Mouse (Mus musculus) megakaryocyte, embryonic 14.5 days (primary cell): ENCODE results near the gene Hist1h4d.
"Not testable (repeated sequence)": the region's sequence is repeated elsewhere in the genome, so short reads cannot be mapped to it uniquely, and the experiment has no call there.

Source experiments
- FLI1 ChIP-seq: IDR thresholded peaks from 2 replicates; pipeline ENCODE4 v1.6.1; 2012; ENCODE audit warnings: low read length, inconsistent platforms, mixed read lengths
- GATA1 ChIP-seq: IDR thresholded peaks from 3 replicates; pipeline ENCODE4 v1.6.1; 2012; ENCODE audit warnings: mixed read lengths, low read length, inconsistent platforms, borderline replicate concordance

- not testable (repeated sequence) for TF ChIP-seq GATA1, FLI1
Measured at GRCm38 (mm10) chr13:23561531-23561882, 19.9 kb upstream of the Hist1h4d start.
